8 mouse cellular contexts compared by ENCODE assay signal in genomic region chr2:104002711-104003413, GRCm38 (mm10). TPM values are rescaled to one million over a fixed set of nuclear protein-coding genes. Genes with fewer than 3 reads are reported as not detected.
DNase-seq lines count a peak whose midpoint lies in the region; ATAC-seq and TF ChIP-seq lines count a peak whose summit lies in the region.
"Had no signal": no experiment of that assay in that cellular context is flagged by ENCODE, and none has a peak within 500 bp of the region (broad histone marks: within the 10 kb centered on the region; RNA-seq: fewer than 3 reads in every experiment).

No protein-coding gene starts in this region.

- DNase-seq in urinary bladder, postnatal 14 days (ENCODE audit: low spot score): peak; percentile 42
- DNase-seq in urinary bladder, postnatal 10 days (ENCODE audit: low spot score): no peak
- peak; percentile 73 for DNase-seq in brain, embryonic 14.5 days (ENCODE audit: low read depth)
- peak; percentile 80 for DNase-seq in forebrain, embryonic 11.5 days (ENCODE audit: low spot score)
- peak; percentile 52 to 85 for DNase-seq in layer of hippocampus, adult 18-20 months (ENCODE audit: low spot score in 2 of 2)
- DNase-seq in lung, embryonic 14.5 days: peak; percentile 67
- peak; percentile 80 to 86 for DNase-seq in right cerebral cortex, adult 2 months (ENCODE audit: low spot score in 2 of 2)

- no peak overlapping the region for H3K4me3 ChIP-seq in forebrain, embryonic 11.5 days (ENCODE audit: low read depth, low read length)
- no peak overlapping the region for H3K4me3 ChIP-seq in lung, embryonic 14.5 days (ENCODE audit: low read depth, low read length)

- H3K9me3 ChIP-seq in forebrain, embryonic 11.5 days (ENCODE audit: control insufficient read depth, low read length): no peaks in the 10 kb centered on the region
- no peaks in the 10 kb centered on the region for H3K9me3 ChIP-seq in lung, embryonic 14.5 days (ENCODE audit: low read depth, low read length)

- peak; percentile 75 for TF ChIP-seq CTCF in brain, embryonic 14.5 days (IDR thresholded peaks at IDR 0.05; ENCODE audit: borderline replicate concordance, extremely low read depth, insufficient read depth, insufficient read length)
- peak; percentile 66 for TF ChIP-seq CTCF in lung, embryonic 14.5 days (IDR thresholded peaks at IDR 0.05; ENCODE audit: low read depth)

- H3K27me3 ChIP-seq in forebrain, embryonic 11.5 days (ENCODE audit: control insufficient read depth, insufficient read depth, low read length): no peaks in the 10 kb centered on the region
- no peaks in the 10 kb centered on the region for H3K27me3 ChIP-seq in lung, embryonic 14.5 days (ENCODE audit: insufficient read depth, low read length)

- no peaks in the 10 kb centered on the region for H3K4me1 ChIP-seq in forebrain, embryonic 11.5 days (replicated peaks; ENCODE audit: control insufficient read depth, insufficient read depth, low read length)
- H3K4me1 ChIP-seq in lung, embryonic 14.5 days (ENCODE audit: insufficient read depth): no peaks in the 10 kb centered on the region

- H3K27ac ChIP-seq in forebrain, embryonic 11.5 days (ENCODE audit: low read depth, low read length): no peak overlapping the region
- H3K27ac ChIP-seq in lung, embryonic 14.5 days (ENCODE audit: low read depth): no peak overlapping the region

- no peak for TF ChIP-seq POLR2A in brain, embryonic 14.5 days (IDR thresholded peaks at IDR 0.05; ENCODE audit: borderline replicate concordance, extremely low read depth, insufficient read depth, insufficient read length, poor library complexity, severe bottlenecking)

- H3K9ac ChIP-seq in forebrain, embryonic 11.5 days (ENCODE audit: low read length): no peak overlapping the region
- no peak overlapping the region for H3K9ac ChIP-seq in lung, embryonic 14.5 days

- peak; percentile 56; the same call in 1 of the 2 replicates for ATAC-seq in forebrain, embryonic 11.5 days (replicated peaks; ENCODE audit: low FRiP score)
- no peak for ATAC-seq in lung, embryonic 14.5 days (ENCODE audit: insufficient read depth)

- no peak overlapping the region for H3K4me2 ChIP-seq in forebrain, embryonic 11.5 days (ENCODE audit: low read depth, low read length, severe bottlenecking)
- H3K4me2 ChIP-seq in lung, embryonic 14.5 days: no peak overlapping the region

- H3K36me3 ChIP-seq in forebrain, embryonic 11.5 days (ENCODE audit: control insufficient read depth, insufficient read depth, low read length): no peaks in the 10 kb centered on the region
- no peaks in the 10 kb centered on the region for H3K36me3 ChIP-seq in lung, embryonic 14.5 days (ENCODE audit: insufficient read depth)

- WGBS in forebrain, embryonic 11.5 days: 34% methylated on average over 16 of the region's 16 CpGs
- 29% methylated on average over 16 of the region's 16 CpGs for WGBS in lung, embryonic 14.5 days

RNA-seq across cellular contexts. Expression of gene Fbxo3, which starts 24.7 kb away (rescaled TPM):
- polyA plus RNA-seq in brain, embryonic 14.5 days (2012; rRNA removed): 45.4 and 48.2 TPM in 2 replicates
- polyA plus RNA-seq in forebrain, embryonic 11.5 days (2014; fragmentation: Nextera tagmentation; extraction: Ambion mirVana): 55.4 and 61.4 TPM in 2 replicates
- total RNA-seq in layer of hippocampus, adult 18-20 months (2021): 10 to 100 TPM; 43.3 to 46.4 TPM
- polyA plus RNA-seq in lung, embryonic 14.5 days (2014; fragmentation: Nextera tagmentation; extraction: Ambion mirVana): 54.0 and 56.6 TPM in 2 replicates

RNA-seq across cellular contexts. Expression of gene 4931422A03Rik, which starts 25.3 kb away (rescaled TPM):
- polyA plus RNA-seq in brain, embryonic 14.5 days (2012; rRNA removed): 0.08 TPM in 1 of 2 replicates, not detected in the other
- polyA plus RNA-seq in forebrain, embryonic 11.5 days (2014; fragmentation: Nextera tagmentation; extraction: Ambion mirVana): 1.6 and 2.1 TPM in 2 replicates
- not detected for total RNA-seq in layer of hippocampus, adult 18-20 months (2021)
- polyA plus RNA-seq in lung, embryonic 14.5 days (2014; fragmentation: Nextera tagmentation; extraction: Ambion mirVana): 1.9 and 2.1 TPM in 2 replicates
- polyA plus RNA-seq: large intestine, adult 2 months had no signal

RNA-seq across cellular contexts. Expression of gene Lmo2, which starts 45.1 kb away (rescaled TPM):
- polyA plus RNA-seq in brain, embryonic 14.5 days (2012; rRNA removed): 35.6 and 38.3 TPM in 2 replicates
- polyA plus RNA-seq in forebrain, embryonic 11.5 days (2014; fragmentation: Nextera tagmentation; extraction: Ambion mirVana): 41.0 and 41.9 TPM in 2 replicates
- 10 to 100 TPM; 19.0 to 19.8 TPM for total RNA-seq in layer of hippocampus, adult 18-20 months (2021)
- polyA plus RNA-seq in lung, embryonic 14.5 days (2014; fragmentation: Nextera tagmentation; extraction: Ambion mirVana): 44.0 and 44.5 TPM in 2 replicates
